Mouse (Mus musculus) erythroblast, adult 5-6 weeks (primary cell): ENCODE measurements around the gene Acsbg2. TPM values are rescaled to one million over a fixed set of nuclear protein-coding genes. Genes with fewer than 3 reads are reported as not detected.

Source experiments
- total RNA-seq, 2 experiments: library from RNA; stranded (forward) in 1 of 2; stranded (reverse) in 1 of 2; fragments of 150-400 nt in 1 of 2; fragments of 200-764, 138-1000 nt in 1 of 2; gene quantifications; 2 replicates each; pipeline versions ENCODE4 v1.2.3 to v1.2.4; 2015 to 2017; ENCODE audit warnings: low replicate concordance in 2 of 2

Acsbg2 gene
- total RNA-seq, 2 experiments from 2014 or later, result not detected

Other genes starting within 250 kb of the Acsbg2 start
- gene Lonp1, start 247.6 kb downstream of the Acsbg2 start, total RNA-seq (2015; ENCODE audit: low replicate concordance), result 4.2 and 5.0 TPM in 2 replicates
- 13.0 and 13.5 TPM in 2 replicates for gene Lonp1, start 247.6 kb downstream of the Acsbg2 start, total RNA-seq (2017; ENCODE audit: low replicate concordance)
- gene Catsperd, start 246.3 kb downstream of the Acsbg2 start, total RNA-seq (2015; ENCODE audit: low replicate concordance), result not detected in 2 replicates
- not detected in 2 replicates for gene Catsperd, start 246.3 kb downstream of the Acsbg2 start, total RNA-seq (2017; ENCODE audit: low replicate concordance)
- 6.1 and 11.7 TPM in 2 replicates for gene Ranbp3, start 201.2 kb downstream of the Acsbg2 start, total RNA-seq (2015; ENCODE audit: low replicate concordance)
- 18.0 and 25.0 TPM in 2 replicates for gene Ranbp3, start 201.2 kb downstream of the Acsbg2 start, total RNA-seq (2017; ENCODE audit: low replicate concordance)
- 17.7 and 29.7 TPM in 2 replicates for gene Ndufa11, start 156.7 kb downstream of the Acsbg2 start, total RNA-seq (2015; ENCODE audit: low replicate concordance)
- gene Ndufa11, start 156.7 kb downstream of the Acsbg2 start, total RNA-seq (2017; ENCODE audit: low replicate concordance), result 21.3 and 29.1 TPM in 2 replicates
- 0.38 and 1.0 TPM in 2 replicates for gene Vmac, start 156.4 kb downstream of the Acsbg2 start, total RNA-seq (2015; ENCODE audit: low replicate concordance)
- gene Vmac, start 156.4 kb downstream of the Acsbg2 start, total RNA-seq (2017; ENCODE audit: low replicate concordance), result 1.4 and 8.3 TPM in 2 replicates
- not detected in 2 replicates for gene Nrtn, start 116.9 kb downstream of the Acsbg2 start, total RNA-seq (2015; ENCODE audit: low replicate concordance)
- gene Nrtn, start 116.9 kb downstream of the Acsbg2 start, total RNA-seq (2017; ENCODE audit: low replicate concordance), result 0.51 TPM in 1 of 2 replicates, not detected in the other
- gene Dus3l, start 109.7 kb downstream of the Acsbg2 start, total RNA-seq (2015; ENCODE audit: low replicate concordance), result 0.84 and 5.6 TPM in 2 replicates
- 5.4 and 5.9 TPM in 2 replicates for gene Dus3l, start 109.7 kb downstream of the Acsbg2 start, total RNA-seq (2017; ENCODE audit: low replicate concordance)
- gene Prr22, start 104.2 kb downstream of the Acsbg2 start, total RNA-seq (2015; ENCODE audit: low replicate concordance), result not detected in 2 replicates
- not detected in 2 replicates for gene Prr22, start 104.2 kb downstream of the Acsbg2 start, total RNA-seq (2017; ENCODE audit: low replicate concordance)
- 21.5 and 25.7 TPM in 2 replicates for gene Rfx2, start 43.4 kb downstream of the Acsbg2 start, total RNA-seq (2015; ENCODE audit: low replicate concordance)
- gene Rfx2, start 43.4 kb downstream of the Acsbg2 start, total RNA-seq (2017; ENCODE audit: low replicate concordance), result 26.1 and 39.6 TPM in 2 replicates
- not detected in 2 replicates for gene 1700061G19Rik, start 1.0 kb upstream of the Acsbg2 start, total RNA-seq (2015; ENCODE audit: low replicate concordance)
- not detected in 2 replicates for gene 1700061G19Rik, start 1.0 kb upstream of the Acsbg2 start, total RNA-seq (2017; ENCODE audit: low replicate concordance)
- 2.1 and 4.4 TPM in 2 replicates for gene Mllt1, start 61.0 kb upstream of the Acsbg2 start, total RNA-seq (2015; ENCODE audit: low replicate concordance)
- gene Mllt1, start 61.0 kb upstream of the Acsbg2 start, total RNA-seq (2017; ENCODE audit: low replicate concordance), result 1.3 and 3.5 TPM in 2 replicates
- not detected in 2 replicates for gene Acer1, start 107.7 kb upstream of the Acsbg2 start, total RNA-seq (2015; ENCODE audit: low replicate concordance)
- gene Acer1, start 107.7 kb upstream of the Acsbg2 start, total RNA-seq (2017; ENCODE audit: low replicate concordance), result not detected in 2 replicates
- 4.6 and 13.8 TPM in 2 replicates for gene Clpp, start 115.9 kb upstream of the Acsbg2 start, total RNA-seq (2015; ENCODE audit: low replicate concordance)
- 6.6 and 9.6 TPM in 2 replicates for gene Clpp, start 115.9 kb upstream of the Acsbg2 start, total RNA-seq (2017; ENCODE audit: low replicate concordance)
- not detected in 2 replicates for gene Alkbh7, start 122.9 kb upstream of the Acsbg2 start, total RNA-seq (2015; ENCODE audit: low replicate concordance)
- gene Alkbh7, start 122.9 kb upstream of the Acsbg2 start, total RNA-seq (2017; ENCODE audit: low replicate concordance), result 2.5 and 8.9 TPM in 2 replicates
- not detected in 2 replicates for gene Pspn, start 125.6 kb upstream of the Acsbg2 start, total RNA-seq (2015; ENCODE audit: low replicate concordance)
- gene Pspn, start 125.6 kb upstream of the Acsbg2 start, total RNA-seq (2017; ENCODE audit: low replicate concordance), result 1.5 TPM in 1 of 2 replicates, not detected in the other
- gene Gtf2f1, start 136.8 kb upstream of the Acsbg2 start, total RNA-seq (2015; ENCODE audit: low replicate concordance), result 18.3 and 33.9 TPM in 2 replicates
- gene Gtf2f1, start 136.8 kb upstream of the Acsbg2 start, total RNA-seq (2017; ENCODE audit: low replicate concordance), result 34.3 and 59.5 TPM in 2 replicates
- gene Gm17949, start 137.0 kb upstream of the Acsbg2 start, total RNA-seq (2015; ENCODE audit: low replicate concordance), result not detected in 2 replicates
- not detected in 2 replicates for gene Gm17949, start 137.0 kb upstream of the Acsbg2 start, total RNA-seq (2017; ENCODE audit: low replicate concordance)
- 32.9 and 37.6 TPM in 2 replicates for gene Khsrp, start 157.1 kb upstream of the Acsbg2 start, total RNA-seq (2015; ENCODE audit: low replicate concordance)
- gene Khsrp, start 157.1 kb upstream of the Acsbg2 start, total RNA-seq (2017; ENCODE audit: low replicate concordance), result 29.8 and 34.2 TPM in 2 replicates
- not detected in 2 replicates for gene Slc25a41, start 167.2 kb upstream of the Acsbg2 start, total RNA-seq (2015; ENCODE audit: low replicate concordance)
- not detected in 2 replicates for gene Slc25a41, start 167.2 kb upstream of the Acsbg2 start, total RNA-seq (2017; ENCODE audit: low replicate concordance)
- not detected in 2 replicates for gene Crb3, start 184.7 kb upstream of the Acsbg2 start, total RNA-seq (2015; ENCODE audit: low replicate concordance)
- not detected in 2 replicates for gene Crb3, start 184.7 kb upstream of the Acsbg2 start, total RNA-seq (2017; ENCODE audit: low replicate concordance)
- 2.9 and 3.3 TPM in 2 replicates for gene Slc25a23, start 185.4 kb upstream of the Acsbg2 start, total RNA-seq (2015; ENCODE audit: low replicate concordance)
- 1.2 and 4.7 TPM in 2 replicates for gene Slc25a23, start 185.4 kb upstream of the Acsbg2 start, total RNA-seq (2017; ENCODE audit: low replicate concordance)
- gene Dennd1c, start 204.1 kb upstream of the Acsbg2 start, total RNA-seq (2015; ENCODE audit: low replicate concordance), result 16.7 and 25.0 TPM in 2 replicates
- gene Dennd1c, start 204.1 kb upstream of the Acsbg2 start, total RNA-seq (2017; ENCODE audit: low replicate concordance), result 2.4 and 7.2 TPM in 2 replicates
- not detected in 2 replicates for gene Tubb4a, start 213.3 kb upstream of the Acsbg2 start, total RNA-seq (2015; ENCODE audit: low replicate concordance)
- 0.14 TPM in 1 of 2 replicates, not detected in the other for gene Tubb4a, start 213.3 kb upstream of the Acsbg2 start, total RNA-seq (2017; ENCODE audit: low replicate concordance)
- not detected in 2 replicates for gene Tnfsf9, start 230.9 kb upstream of the Acsbg2 start, total RNA-seq (2015; ENCODE audit: low replicate concordance)
- gene Tnfsf9, start 230.9 kb upstream of the Acsbg2 start, total RNA-seq (2017; ENCODE audit: low replicate concordance), result not detected in 2 replicates